Mouse (Mus musculus): ENCODE measurements around the gene Tbk1. TPM values are rescaled to one million over a fixed set of nuclear protein-coding genes. Genes with fewer than 3 reads are reported as not detected.

The Tbk1 gene
- polyA plus RNA-seq, 1 experiment from 2014 or later, result 27.3 TPM

DNA sequence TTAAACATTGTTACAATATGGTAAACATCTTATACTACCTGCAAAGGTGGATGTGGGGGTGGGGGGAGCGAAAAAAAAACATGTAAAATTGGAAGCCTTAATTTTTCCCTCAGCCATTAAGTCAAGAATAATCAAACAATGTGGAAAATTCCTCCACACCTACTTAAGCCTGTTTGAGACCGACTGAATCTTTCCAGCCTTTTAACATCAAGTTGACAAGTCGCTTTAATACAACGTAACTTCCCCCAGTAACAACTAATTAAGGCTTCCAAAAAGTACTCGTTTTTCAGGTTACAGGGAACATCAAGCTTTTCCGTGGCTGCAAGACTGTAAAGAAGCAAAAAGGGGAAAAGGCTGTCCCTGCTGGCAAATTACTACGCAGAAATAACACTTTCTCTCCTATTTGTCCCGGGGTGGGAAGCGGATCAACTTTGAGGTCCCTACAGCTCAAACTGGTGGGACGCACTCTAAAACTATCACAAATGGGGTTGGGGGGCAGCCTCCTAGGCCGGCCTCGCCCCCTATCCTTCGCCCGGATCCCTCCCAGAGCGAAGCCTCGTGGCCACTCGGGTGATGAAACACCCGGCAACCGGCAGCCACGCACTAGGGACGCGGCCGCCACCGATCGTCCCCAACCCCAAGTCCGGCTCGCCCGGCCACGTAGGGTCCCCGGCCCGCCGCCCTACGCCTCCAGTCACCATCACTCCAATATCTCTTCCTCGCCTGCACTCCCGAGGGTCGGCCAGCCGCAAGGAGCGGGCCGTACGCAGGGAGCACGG is 39.0 kb upstream of the Tbk1 start:
- no peaks in the 10 kb centered on the region for H3K9me3 ChIP-seq (ENCODE audit: control insufficient read depth)
- under 1% methylated on average over 41 of the region's 41 CpGs for WGBS
- peaks cover 19% of the 10 kb centered on the region for H3K36me3 ChIP-seq (ENCODE audit: control insufficient read depth, insufficient read depth)
- no peaks in the 10 kb centered on the region for H3K27me3 ChIP-seq (replicated peaks; ENCODE audit: control insufficient read depth, insufficient read depth, low read length)
- H3K4me3 ChIP-seq (ENCODE audit: low read depth, low read length), result peak overlapping the region; percentile 83
- 0 out of 2 replicates have a peak, but pooled peaks have one; percentile 1 for TF ChIP-seq CTCF (IDR thresholded peaks at IDR 0.05; ENCODE audit: low read depth)
- H3K9ac ChIP-seq (ENCODE audit: low read depth, low read length), result peak overlapping the region; percentile 82
- peak overlapping the region; percentile 88 for H3K4me2 ChIP-seq (replicated peaks; ENCODE audit: low read depth)
- peak overlapping the region; percentile 92 for H3K27ac ChIP-seq (ENCODE audit: low read depth, low read length)
- H3K4me1 ChIP-seq (replicated peaks; ENCODE audit: control insufficient read depth, insufficient read depth, low read length), result peaks cover 5% of the 10 kb centered on the region; the same call in 1 of the 2 replicates
- peak; percentile 52 for ATAC-seq

DNA sequence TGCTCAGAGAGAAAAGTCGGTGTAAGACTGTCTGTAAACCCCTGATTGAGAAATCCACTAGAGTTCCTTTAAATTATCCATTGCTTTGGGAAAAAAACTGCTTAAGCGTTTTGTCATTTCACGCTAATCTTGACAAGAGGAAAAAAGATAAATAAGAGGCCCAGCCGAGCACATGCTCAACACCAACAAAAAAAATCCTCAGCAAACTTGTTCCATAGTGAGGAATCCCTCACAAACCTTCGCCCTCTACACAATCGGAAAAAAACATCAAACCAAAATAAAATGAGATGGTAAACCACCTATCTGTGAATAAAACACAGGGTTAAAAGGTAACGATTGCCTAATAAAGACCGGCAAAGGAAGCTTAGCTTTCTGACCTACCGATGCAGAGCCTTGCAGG is 38.4 kb upstream of the Tbk1 start:
- Histone ChIP-seq H3K27ac (ENCODE audit: low read depth, low read length) (0 out of 2 replicates have a peak overlapping the region, but pooled peaks have one; percentile 3), H3K9ac (ENCODE audit: low read depth, low read length) (peak overlapping the region; percentile 82; the same call in 1 of the 2 replicates), H3K27me3 (replicated peaks; ENCODE audit: control insufficient read depth, insufficient read depth, low read length) (no peaks in the 10 kb centered on the region), H3K4me3 (ENCODE audit: low read depth, low read length) (peak overlapping the region; percentile 83), H3K4me1 (replicated peaks; ENCODE audit: control insufficient read depth, insufficient read depth, low read length) (peaks cover 5% of the 10 kb centered on the region; the same call in 1 of the 2 replicates), H3K9me3 (ENCODE audit: control insufficient read depth) (no peaks in the 10 kb centered on the region), H3K36me3 (ENCODE audit: control insufficient read depth, insufficient read depth) (peaks cover 25% of the 10 kb centered on the region), H3K4me2 (replicated peaks; ENCODE audit: low read depth) (peak overlapping the region; percentile 88)
- ATAC-seq, result no peak
- 6% methylated on average over 9 of the region's 9 CpGs for whole genome bisulfite sequencing
- no peak for TF ChIP-seq CTCF (IDR thresholded peaks at IDR 0.05; ENCODE audit: low read depth)

DNA sequence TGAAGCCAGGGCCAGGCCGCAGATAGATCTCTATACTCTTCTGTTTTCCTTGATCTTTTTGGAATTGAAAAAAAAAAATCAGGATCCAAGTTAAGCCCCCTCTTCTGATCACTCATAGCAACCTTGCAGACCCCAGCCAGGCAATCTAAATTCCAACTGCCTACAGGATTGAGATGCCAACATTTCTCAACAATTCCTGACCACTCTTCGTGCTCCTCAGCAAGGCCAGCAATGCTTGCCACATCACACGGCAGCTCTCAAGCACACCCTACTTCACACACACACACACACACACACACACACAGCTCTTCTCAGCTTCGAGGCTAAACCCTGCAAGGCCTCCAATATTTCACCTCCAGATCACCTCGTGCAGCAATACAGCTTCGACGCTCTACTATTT is 37.1 kb upstream of the Tbk1 start:
- Histone ChIP-seq H3K4me1 (replicated peaks; ENCODE audit: control insufficient read depth, insufficient read depth, low read length) (peaks cover 5% of the 10 kb centered on the region; the same call in 1 of the 2 replicates), H3K4me2 (replicated peaks; ENCODE audit: low read depth) (no peak overlapping the region), H3K9me3 (ENCODE audit: control insufficient read depth) (no peaks in the 10 kb centered on the region), H3K27me3 (replicated peaks; ENCODE audit: control insufficient read depth, insufficient read depth, low read length) (no peaks in the 10 kb centered on the region), H3K27ac (ENCODE audit: low read depth, low read length) (no peak overlapping the region), H3K36me3 (ENCODE audit: control insufficient read depth, insufficient read depth) (peaks cover 34% of the 10 kb centered on the region), H3K9ac (ENCODE audit: low read depth, low read length) (no peak overlapping the region), H3K4me3 (ENCODE audit: low read depth, low read length) (no peak overlapping the region)
- no peak for TF ChIP-seq CTCF (IDR thresholded peaks at IDR 0.05; ENCODE audit: low read depth)
- 86% methylated on average over 7 of the region's 7 CpGs for whole genome bisulfite sequencing
- no peak for ATAC-seq

DNA sequence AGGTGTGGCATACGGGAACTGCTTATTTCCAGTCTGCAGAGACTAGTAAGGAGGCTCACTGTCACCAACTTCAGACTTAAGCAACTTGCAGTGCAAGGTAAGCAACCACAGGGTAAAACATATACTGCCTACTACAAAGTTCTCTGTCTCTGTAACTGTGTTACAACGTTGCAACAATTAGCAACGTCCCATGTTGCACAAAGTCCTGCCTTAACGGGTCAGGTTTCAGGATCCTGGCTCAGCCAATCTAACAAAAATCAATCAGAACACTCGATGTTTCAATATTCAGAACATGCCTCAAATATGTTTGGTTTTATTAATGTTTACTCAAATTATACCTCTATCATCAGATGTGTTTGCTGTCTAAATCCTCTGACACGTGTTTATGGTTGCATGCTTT is 35.8 kb upstream of the Tbk1 start:
- 69% methylated on average over 6 of the region's 6 CpGs for WGBS
- ATAC-seq, result no peak
- Histone ChIP-seq H3K27me3 (replicated peaks; ENCODE audit: control insufficient read depth, insufficient read depth, low read length) (no peaks in the 10 kb centered on the region), H3K4me2 (replicated peaks; ENCODE audit: low read depth) (no peak overlapping the region), H3K9ac (ENCODE audit: low read depth, low read length) (no peak overlapping the region), H3K27ac (ENCODE audit: low read depth, low read length) (no peak overlapping the region), H3K36me3 (ENCODE audit: control insufficient read depth, insufficient read depth) (peaks cover 43% of the 10 kb centered on the region), H3K4me3 (ENCODE audit: low read depth, low read length) (no peak overlapping the region), H3K4me1 (replicated peaks; ENCODE audit: control insufficient read depth, insufficient read depth, low read length) (peaks cover 5% of the 10 kb centered on the region; the same call in 1 of the 2 replicates), H3K9me3 (ENCODE audit: control insufficient read depth) (no peaks in the 10 kb centered on the region)
- TF ChIP-seq CTCF (IDR thresholded peaks at IDR 0.05; ENCODE audit: low read depth), result no peak

DNA sequence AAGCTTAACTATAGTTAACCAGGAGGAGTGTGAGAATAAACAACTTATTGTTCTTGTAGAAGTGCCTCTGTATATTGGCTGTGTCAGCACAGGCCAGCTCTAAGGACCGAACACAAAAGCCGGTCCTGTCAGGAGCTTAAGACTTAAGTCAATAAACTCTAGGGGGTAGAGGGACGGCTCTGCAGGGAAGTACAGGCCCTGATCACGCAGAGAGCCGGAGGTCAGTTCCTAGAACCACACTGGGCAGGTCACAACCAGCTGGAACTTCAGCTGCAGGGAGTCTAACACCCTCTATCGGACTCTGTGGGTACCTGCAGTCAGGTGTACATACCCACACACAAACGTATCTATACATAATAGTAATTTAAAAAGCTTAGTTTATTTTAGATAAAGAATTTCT is 29.3 kb upstream of the Tbk1 start:
- no peaks in the 10 kb centered on the region for H3K9me3 ChIP-seq (ENCODE audit: control insufficient read depth)
- H3K9ac ChIP-seq (ENCODE audit: low read depth, low read length), result no peak overlapping the region
- no peak for TF ChIP-seq CTCF (IDR thresholded peaks at IDR 0.05; ENCODE audit: low read depth)
- peaks cover 82% of the 10 kb centered on the region for H3K36me3 ChIP-seq (ENCODE audit: control insufficient read depth, insufficient read depth)
- WGBS, result 52% methylated on average over 7 of the region's 7 CpGs
- H3K27ac ChIP-seq (ENCODE audit: low read depth, low read length), result no peak overlapping the region
- ATAC-seq, result no peak
- H3K4me2 ChIP-seq (replicated peaks; ENCODE audit: low read depth), result no peak overlapping the region
- H3K4me1 ChIP-seq (replicated peaks; ENCODE audit: control insufficient read depth, insufficient read depth, low read length), result 0 out of 2 replicates have a peak, but pooled peaks cover 2% of the 10 kb centered on the region
- no peaks in the 10 kb centered on the region for H3K27me3 ChIP-seq (replicated peaks; ENCODE audit: control insufficient read depth, insufficient read depth, low read length)
- H3K4me3 ChIP-seq (ENCODE audit: low read depth, low read length), result no peak overlapping the region

DNA sequence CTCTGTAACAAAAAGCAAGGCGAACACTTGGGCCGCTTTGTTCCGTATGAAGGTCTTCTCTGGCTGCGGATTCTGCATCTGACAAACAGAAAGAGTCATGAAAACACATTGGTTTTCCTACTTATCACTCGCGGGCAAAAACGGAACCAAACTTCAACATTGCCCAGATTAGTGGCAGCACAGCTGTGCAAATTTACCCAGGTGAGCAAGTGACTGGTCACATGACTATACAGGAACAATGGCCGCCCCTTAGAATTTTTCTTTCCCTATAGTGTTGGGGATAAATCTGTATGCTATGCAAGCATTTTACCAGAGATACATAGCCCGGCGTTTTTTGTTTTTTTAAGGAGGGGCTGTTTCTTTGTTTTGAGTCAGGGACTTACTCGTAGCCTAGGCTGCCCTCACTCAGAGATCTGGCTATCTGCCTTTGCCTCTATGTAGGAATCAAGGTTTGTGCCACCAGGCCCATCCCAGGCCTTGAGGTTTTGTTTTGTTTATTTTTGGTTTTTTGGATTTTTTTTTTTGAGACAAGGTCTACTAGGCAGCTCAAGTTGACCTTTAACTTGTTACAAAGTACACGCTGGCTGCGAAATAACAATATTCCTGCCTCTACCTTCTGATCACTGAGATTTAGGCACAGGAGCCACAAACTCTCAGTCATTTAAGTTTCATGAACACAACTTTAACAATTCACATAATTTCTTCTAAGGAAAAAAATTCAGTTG is 28.7 kb upstream of the Tbk1 start:
- Histone ChIP-seq H3K9me3 (ENCODE audit: control insufficient read depth) (no peaks in the 10 kb centered on the region), H3K4me2 (replicated peaks; ENCODE audit: low read depth) (no peak overlapping the region), H3K4me3 (ENCODE audit: low read depth, low read length) (no peak overlapping the region), H3K27ac (ENCODE audit: low read depth, low read length) (no peak overlapping the region), H3K4me1 (replicated peaks; ENCODE audit: control insufficient read depth, insufficient read depth, low read length) (0 out of 2 replicates have a peak, but pooled peaks cover 2% of the 10 kb centered on the region), H3K9ac (ENCODE audit: low read depth, low read length) (no peak overlapping the region), H3K27me3 (replicated peaks; ENCODE audit: control insufficient read depth, insufficient read depth, low read length) (no peaks in the 10 kb centered on the region), H3K36me3 (ENCODE audit: control insufficient read depth, insufficient read depth) (peaks cover 81% of the 10 kb centered on the region)
- WGBS, result 82% methylated on average over 13 of the region's 13 CpGs
- no peak for ATAC-seq
- TF ChIP-seq CTCF (IDR thresholded peaks at IDR 0.05; ENCODE audit: low read depth), result no peak
